Mouse (Mus musculus) CD4-positive naive resting alpha-beta T cell, adult 57 days (primary cell): ENCODE results near the gene Ttll7. TPM values are rescaled to one million over a fixed set of nuclear protein-coding genes. Genes with fewer than 3 reads are reported as not detected.

Source experiments
- total RNA-seq: library from RNA; stranded (reverse); gene quantifications from one replicate; pipeline ENCODE4 v1.2.4, GENCODE M21; 2023

The Ttll7 gene
- not detected for total RNA-seq

GRCm38 (mm10) chr3:146851966-146852891 is at the start of gene Ttll7:
Gene Ttll7 (plus strand): TSS chr3:146852367.

GRCm38 (mm10) chr3:146812901-146813393 is 39.2 kb upstream of the Ttll7 start, which contains the start of gene Prkacb:
Gene Prkacb (minus strand): TSS chr3:146812990.

Other genes starting within 250 kb of the Ttll7 start
- gene Dnase2b, start 236.8 kb upstream of the Ttll7 start, total RNA-seq: not detected
- gene 4930503B20Rik, start 201.1 kb upstream of the Ttll7 start, total RNA-seq: not detected
- 1.0 TPM for gene Samd13, start 166.8 kb upstream of the Ttll7 start, total RNA-seq
- 133 TPM for gene Prkacb, start 39.4 kb upstream of the Ttll7 start, total RNA-seq